Mouse (Mus musculus) adrenal gland, postnatal 36 days (tissue): ENCODE results near the gene Psme4. TPM values are rescaled to one million over a fixed set of nuclear protein-coding genes. Genes with fewer than 3 reads are reported as not detected.

Experiments used
- total RNA-seq, 2 experiments: library from RNA; stranded (reverse); gene quantifications; 2 replicates each; pipeline ENCODE4 v1.2.3; 2021

Gene Psme4
- total RNA-seq, 2 experiments from 2014 or later, result 58.9 to 81.1 TPM

Other genes with a start within 250 kb of the Psme4 start
- gene Acyp2, start 122.1 kb upstream of the Psme4 start, total RNA-seq, result 10 to 100 TPM; 38.8 to 41.2 TPM
- gene Gpr75, start 113.6 kb downstream of the Psme4 start, total RNA-seq, result 1 to 10 TPM in 1 of 2 experiments, under 1 TPM in 1; 0.76 to 1.3 TPM
- 10 to 100 TPM; 12.0 to 15.3 TPM for gene Asb3, start 113.7 kb downstream of the Psme4 start, total RNA-seq
- gene Erlec1, start 182.6 kb downstream of the Psme4 start, total RNA-seq, result 10 to 100 TPM; 53.0 to 69.5 TPM
- gene Chac2, start 214.6 kb downstream of the Psme4 start, total RNA-seq, result 10 to 100 TPM; 11.4 to 12.3 TPM